Mouse (Mus musculus) monocyte, adult 5-6 weeks (primary cell): ENCODE data around the gene Limd1. TPM values are rescaled to one million over a fixed set of nuclear protein-coding genes. Genes with fewer than 3 reads are reported as not detected.

ENCODE experiments used
- ATAC-seq: fragments of 153-309, 156-312 bp; replicated peaks from 2 replicates; pipeline ENCODE4 v1.8.0; 2017; ENCODE audit warnings: mild to moderate bottlenecking; ENCODE audit not compliant: low TSS enrichment, insufficient number of reproducible peaks, severe bottlenecking, poor library complexity, low FRiP score
- total RNA-seq: library from RNA; stranded (forward); fragments of 200-1000, 200-491, 200-594 nt; gene quantifications from 3 replicates; pipeline ENCODE4 v1.2.3, GENCODE M21; 2017

Limd1 gene
- total RNA-seq, 1 experiment from 2014 or later: 54.7 TPM

GRCm38 (mm10) chr9:123531234-123531633 is 52.7 kb downstream of the Limd1 start:
- ATAC-seq: no peak

- no peak for ATAC-seq
Observed at GRCm38 (mm10) chr9:123536613-123537012, 58.1 kb downstream of the Limd1 start.

- ATAC-seq: no peak
Observed at GRCm38 (mm10) chr9:123538189-123538588, 59.7 kb downstream of the Limd1 start.

- no peak for ATAC-seq
Observed at GRCm38 (mm10) chr9:123539093-123539492, 60.6 kb downstream of the Limd1 start.

GRCm38 (mm10) chr9:123539823-123540222 is 61.3 kb downstream of the Limd1 start:
- no peak for ATAC-seq

- no peak for ATAC-seq
Observed at GRCm38 (mm10) chr9:123554599-123554998, 76.1 kb downstream of the Limd1 start.

Other genes starting within 250 kb of the Limd1 start
- 0.57 to 1.3 TPM (median 1.2 TPM) in 3 replicates for gene Tmem158, start 217.9 kb upstream of the Limd1 start, total RNA-seq
- 12.1 to 39.3 TPM (median 19.2 TPM) in 3 replicates for gene Lars2, start 111.8 kb upstream of the Limd1 start, total RNA-seq
- 44.7 to 69.1 TPM (median 57.9 TPM) in 3 replicates for gene Sacm1l, start 51.1 kb downstream of the Limd1 start, total RNA-seq
- 0.38 to 0.87 TPM (median 0.43 TPM) in 3 replicates for gene Slc6a20b, start 153.9 kb downstream of the Limd1 start, total RNA-seq
- gene Ccr9, start 199.7 kb downstream of the Limd1 start, total RNA-seq: 0.32 to 2.3 TPM (median 0.67 TPM) in 3 replicates
- gene Slc6a20a, start 200.2 kb downstream of the Limd1 start, total RNA-seq: 0.19 to 0.38 TPM in 2 of 3 replicates, not detected in the other
- gene Lztfl1, start 239.0 kb downstream of the Limd1 start, total RNA-seq: 7.7 to 21.2 TPM (median 20.7 TPM) in 3 replicates